Mouse (Mus musculus) thymus, adult 2 months (tissue): ENCODE data around the gene Olfr1032.

Source experiments
- CTCF ChIP-seq: fragments of 200-500 bp; IDR thresholded peaks from 2 replicates; pipeline ENCODE4 v1.5.1; 2012; ENCODE audit warnings: mild to moderate bottlenecking, control low read depth, low read length, moderate library complexity, borderline replicate concordance; ENCODE audit not compliant: control insufficient read depth, poor library complexity, insufficient read depth; ENCODE audit errors: extremely low read depth
- POLR2A ChIP-seq: fragments of 200-500 bp; IDR thresholded peaks from 2 replicates; pipeline ENCODE4 v1.6.1; 2012; ENCODE audit warnings: mild to moderate bottlenecking, low read length, control low read depth, moderate library complexity; ENCODE audit not compliant: control insufficient read depth, poor library complexity, insufficient read depth; ENCODE audit errors: extremely low read depth

DNA sequence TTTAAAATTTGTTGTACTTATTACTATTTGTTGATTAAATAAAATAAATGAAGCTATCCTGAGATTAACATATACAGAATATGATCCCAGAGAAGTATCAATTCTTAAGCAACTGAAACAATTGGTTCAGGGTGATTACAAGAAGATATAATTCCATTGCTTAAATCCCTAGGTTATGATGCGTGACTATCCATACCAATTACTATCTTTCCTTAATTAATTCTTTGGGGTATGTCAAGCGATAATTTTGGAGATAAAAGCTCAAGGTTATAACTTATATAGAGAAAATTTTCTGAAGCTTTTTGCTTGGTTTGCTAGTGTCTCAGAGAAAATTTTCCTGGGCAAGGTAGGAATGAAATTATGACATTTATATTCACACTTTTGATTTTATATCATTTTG, 31.7 kb upstream of the Olfr1032 start, which contains the start of gene Olfr1029:
- TF ChIP-seq POLR2A (no peak), CTCF (no peak)
